Mouse (Mus musculus): ENCODE measurements around the gene Tom1l1. TPM values are rescaled to one million over a fixed set of nuclear protein-coding genes. Genes with fewer than 3 reads are reported as not detected.

Gene Tom1l1
- polyA plus RNA-seq, 1 experiment: 7.4 TPM

- H3K4me1 ChIP-seq (ENCODE audit: control insufficient read depth, insufficient read depth, low read length): no peaks in the 10 kb centered on the region
- WGBS: 88% methylated on average over 7 of the region's 7 CpGs
- no peak for DNase-seq
- TF ChIP-seq POLR2A (IDR thresholded peaks at IDR 0.05; ENCODE audit: borderline replicate concordance, extremely low read depth, low read depth, low read length): no peak
- TF ChIP-seq CTCF (IDR thresholded peaks at IDR 0.05; ENCODE audit: insufficient read depth, low read length): no peak
- H3K4me3 ChIP-seq (replicated peaks; ENCODE audit: extremely low read depth, low read depth, low read length): no peak overlapping the region
Measured at GRCm38 (mm10) chr11:90677027-90677426, 11.1 kb downstream of the Tom1l1 start.

- TF ChIP-seq CTCF (IDR thresholded peaks at IDR 0.05; ENCODE audit: insufficient read depth, low read length) (no peak), POLR2A (IDR thresholded peaks at IDR 0.05; ENCODE audit: borderline replicate concordance, extremely low read depth, low read depth, low read length) (no peak)
- H3K4me1 ChIP-seq (ENCODE audit: control insufficient read depth, insufficient read depth, low read length): no peaks in the 10 kb centered on the region
- 60% methylated on average over 5 of the region's 5 CpGs for WGBS
- H3K4me3 ChIP-seq (replicated peaks; ENCODE audit: extremely low read depth, low read depth, low read length): no peak overlapping the region
- DNase-seq: no peak
Measured at GRCm38 (mm10) chr11:90675479-90676110, 12.6 kb downstream of the Tom1l1 start.

- Histone ChIP-seq H3K4me3 (replicated peaks; ENCODE audit: extremely low read depth, low read depth, low read length) (no peak overlapping the region), H3K4me1 (ENCODE audit: control insufficient read depth, insufficient read depth, low read length) (peaks cover 4% of the 10 kb centered on the region)
- TF ChIP-seq POLR2A (IDR thresholded peaks at IDR 0.05; ENCODE audit: borderline replicate concordance, extremely low read depth, low read depth, low read length) (no peak), CTCF (IDR thresholded peaks at IDR 0.05; ENCODE audit: insufficient read depth, low read length) (no peak)
- 71% methylated on average over 6 of the region's 6 CpGs for WGBS
- DNase-seq: no peak
Measured at GRCm38 (mm10) chr11:90667325-90667724, 20.8 kb downstream of the Tom1l1 start.

- WGBS: 77% methylated on average over 4 of the region's 4 CpGs
- Histone ChIP-seq H3K4me3 (replicated peaks; ENCODE audit: extremely low read depth, low read depth, low read length) (no peak overlapping the region), H3K4me1 (ENCODE audit: control insufficient read depth, insufficient read depth, low read length) (peaks cover 4% of the 10 kb centered on the region)
- TF ChIP-seq POLR2A (IDR thresholded peaks at IDR 0.05; ENCODE audit: borderline replicate concordance, extremely low read depth, low read depth, low read length): no peak
- TF ChIP-seq CTCF (IDR thresholded peaks at IDR 0.05; ENCODE audit: insufficient read depth, low read length): no peak
- DNase-seq: no peak
Measured at GRCm38 (mm10) chr11:90666916-90667315, 21.2 kb downstream of the Tom1l1 start.

- TF ChIP-seq CTCF (IDR thresholded peaks at IDR 0.05; ENCODE audit: insufficient read depth, low read length) (no peak), POLR2A (IDR thresholded peaks at IDR 0.05; ENCODE audit: borderline replicate concordance, extremely low read depth, low read depth, low read length) (no peak)
- DNase-seq: no peak
- H3K4me3 ChIP-seq (replicated peaks; ENCODE audit: extremely low read depth, low read depth, low read length): no peak overlapping the region
- peaks cover 4% of the 10 kb centered on the region for H3K4me1 ChIP-seq (ENCODE audit: control insufficient read depth, insufficient read depth, low read length)
- WGBS: 51% methylated on average over 3 of the region's 3 CpGs
Measured at GRCm38 (mm10) chr11:90666144-90666757, 21.9 kb downstream of the Tom1l1 start.

GRCm38 (mm10) chr11:90665161-90665560 is 23.0 kb downstream of the Tom1l1 start:
- 49% methylated on average over 6 of the region's 6 CpGs for WGBS
- TF ChIP-seq CTCF (IDR thresholded peaks at IDR 0.05; ENCODE audit: insufficient read depth, low read length) (no peak), POLR2A (IDR thresholded peaks at IDR 0.05; ENCODE audit: borderline replicate concordance, extremely low read depth, low read depth, low read length) (no peak)
- H3K4me3 ChIP-seq (replicated peaks; ENCODE audit: extremely low read depth, low read depth, low read length): no peak overlapping the region
- no peak for DNase-seq
- peaks cover 4% of the 10 kb centered on the region for H3K4me1 ChIP-seq (ENCODE audit: control insufficient read depth, insufficient read depth, low read length)

GRCm38 (mm10) chr11:90664345-90664986 is 23.7 kb downstream of the Tom1l1 start:
- WGBS: 12% methylated on average over 8 of the region's 8 CpGs
- DNase-seq: no peak
- no peak for TF ChIP-seq POLR2A (IDR thresholded peaks at IDR 0.05; ENCODE audit: borderline replicate concordance, extremely low read depth, low read depth, low read length)
- no peak for TF ChIP-seq CTCF (IDR thresholded peaks at IDR 0.05; ENCODE audit: insufficient read depth, low read length)
- H3K4me1 ChIP-seq (ENCODE audit: control insufficient read depth, insufficient read depth, low read length): peaks cover 4% of the 10 kb centered on the region
- H3K4me3 ChIP-seq (replicated peaks; ENCODE audit: extremely low read depth, low read depth, low read length): no peak overlapping the region

GRCm38 (mm10) chr11:90663618-90664297 is 24.4 kb downstream of the Tom1l1 start:
- DNase-seq: no peak
- WGBS: 50% methylated on average over 5 of the region's 5 CpGs
- TF ChIP-seq POLR2A (IDR thresholded peaks at IDR 0.05; ENCODE audit: borderline replicate concordance, extremely low read depth, low read depth, low read length): no peak
- no peak for TF ChIP-seq CTCF (IDR thresholded peaks at IDR 0.05; ENCODE audit: insufficient read depth, low read length)
- Histone ChIP-seq H3K4me1 (ENCODE audit: control insufficient read depth, insufficient read depth, low read length) (peaks cover 4% of the 10 kb centered on the region), H3K4me3 (replicated peaks; ENCODE audit: extremely low read depth, low read depth, low read length) (no peak overlapping the region)

GRCm38 (mm10) chr11:90663052-90663451 is 25.1 kb downstream of the Tom1l1 start:
- DNase-seq: no peak
- H3K4me3 ChIP-seq (replicated peaks; ENCODE audit: extremely low read depth, low read depth, low read length): no peak overlapping the region
- 56% methylated on average over 3 of the region's 3 CpGs for WGBS
- peaks cover 4% of the 10 kb centered on the region for H3K4me1 ChIP-seq (ENCODE audit: control insufficient read depth, insufficient read depth, low read length)
- TF ChIP-seq POLR2A (IDR thresholded peaks at IDR 0.05; ENCODE audit: borderline replicate concordance, extremely low read depth, low read depth, low read length) (no peak), CTCF (IDR thresholded peaks at IDR 0.05; ENCODE audit: insufficient read depth, low read length) (no peak)

Data from lung, adult 2 months (tissue).